Mouse (Mus musculus): ENCODE measurements around the gene Nphs1. TPM values are rescaled to one million over a fixed set of nuclear protein-coding genes. Genes with fewer than 3 reads are reported as not detected.

Gene Nphs1
- 2.1 and 2.4 TPM in 2 replicates for total RNA-seq (2012; rRNA removed)
- total RNA-seq (2014; rRNA removed), result not detected in 2 replicates
- polyA plus RNA-seq (2012; ENCODE audit: insufficient read length, low read depth), result 1.0 TPM in 1 of 2 replicates, not detected in the other

DNA sequence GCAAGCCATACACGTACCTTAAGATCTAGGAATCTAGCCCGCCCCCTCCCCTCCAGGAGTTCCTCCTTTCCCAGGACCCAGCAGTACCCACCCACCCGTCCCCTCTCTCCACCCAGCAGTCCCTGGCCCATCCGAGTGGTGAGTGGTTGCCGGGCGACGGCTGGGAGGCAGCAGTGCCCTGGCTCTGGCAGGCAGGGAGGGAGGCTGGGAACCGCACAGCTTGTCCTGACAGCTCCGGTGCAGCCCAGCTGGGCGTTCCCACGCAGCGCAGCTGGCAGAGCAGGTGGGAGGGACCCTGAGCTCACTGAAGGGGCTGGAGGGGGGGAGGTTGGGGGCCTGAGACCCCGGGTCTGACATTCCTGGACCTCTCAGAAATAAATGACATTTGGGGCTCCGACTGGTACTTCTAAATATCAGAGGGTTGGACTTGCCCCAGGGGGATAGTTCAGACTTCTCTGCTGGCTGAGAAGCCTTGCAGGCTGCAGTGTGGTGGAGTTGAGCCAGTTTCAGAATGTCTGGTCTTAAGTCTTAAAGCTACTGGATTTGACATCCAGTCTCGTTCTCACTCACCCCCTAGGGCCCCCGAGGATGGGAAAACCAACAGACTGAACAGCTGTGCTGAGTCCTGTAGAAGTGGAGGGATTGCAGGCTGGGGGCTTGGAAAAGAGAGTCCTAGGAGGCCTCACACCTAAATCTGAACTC, at the start of gene Nphs1, which contains the start of gene Kirrel2:
Nphs1 (plus strand) TSS at position 687 of the 702 bp plus-strand sequence.
Kirrel2 (minus strand) TSS at position 62 of the 702 bp plus-strand sequence.
- peak within 1 kb of the TSS; percentile 39; the same call in 1 of the 2 replicates for H3K4me2 ChIP-seq (ENCODE audit: insufficient read depth, low read depth, poor library complexity, severe bottlenecking)

DNA sequence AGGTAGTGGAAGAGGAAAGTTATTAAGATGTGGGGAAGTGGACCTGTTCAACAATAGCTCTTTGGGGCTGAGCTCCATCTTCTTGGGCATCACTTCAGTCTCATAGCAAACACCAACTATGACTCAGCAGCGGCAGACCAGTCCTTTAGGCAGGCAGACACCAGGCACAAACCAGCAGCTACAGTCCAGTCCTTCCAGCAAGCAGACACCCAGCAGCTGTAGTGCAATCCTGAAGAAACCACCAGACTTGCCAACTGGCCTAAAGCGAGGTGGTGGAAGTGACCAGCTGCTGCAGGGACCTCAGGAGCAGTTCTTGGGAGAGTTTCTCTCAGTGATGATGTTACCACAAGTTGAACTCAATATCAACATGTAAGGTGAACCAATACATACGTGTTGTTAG, 49.5 kb upstream of the Nphs1 start:
- H3K9me3 ChIP-seq (replicated peaks; ENCODE audit: low read length), result peaks cover 2% of the 10 kb centered on the region
- dilution Hi-C loops (cut with MboI; ENCODE audit: extremely low pct_ligation_motif_present, extremely low pct_unique_long_range_greater_than_20kb, low sequenced_read_pairs) (no loop called here), in situ Hi-C loops (cut with MboI; ENCODE audit: low pct_ligation_motif_present, low pct_unique_long_range_greater_than_20kb, low sequenced_read_pairs) (no loop called here)

More for the DNA sequence above, at the start of gene Nphs1, which contains the start of gene Kirrel2:
- H3K4me1 ChIP-seq (ENCODE audit: control insufficient read depth in 1 of 2, insufficient read depth in 2 of 2), result peaks cover 16 to 31% of the 10 kb centered on the region in 2 experiments
- H3K27me3 ChIP-seq (replicated peaks), result peaks cover 97% of the 10 kb centered on the region
- no peak within 1 kb of the TSS for H3K9ac ChIP-seq (ENCODE audit: insufficient read depth, low read depth)
- no peaks in the 10 kb centered on the region for H3K36me3 ChIP-seq (replicated peaks in 1 of 2; ENCODE audit: control insufficient read depth in 1 of 2, insufficient read depth in 1 of 2, low read length in 1 of 2)
- H3K27ac ChIP-seq (ENCODE audit: insufficient read depth, low read depth), result no peak within 1 kb of the TSS
- no peaks in the 10 kb centered on the region for H3K9me3 ChIP-seq (replicated peaks; ENCODE audit: low read length)
- in situ Hi-C loops (cut with MboI; ENCODE audit: low pct_ligation_motif_present, low pct_unique_long_range_greater_than_20kb, low sequenced_read_pairs) (no loop called here), dilution Hi-C loops (cut with MboI; ENCODE audit: extremely low pct_ligation_motif_present, extremely low pct_unique_long_range_greater_than_20kb, low sequenced_read_pairs) (no loop called here)
- TF ChIP-seq RAD21 (IDR thresholded peaks at IDR 0.05; ENCODE audit: low read depth, low read length) (no peak), E2F4 (IDR thresholded peaks at IDR 0.05; ENCODE audit: insufficient replicate concordance, low read depth, low read length) (no peak), SIN3A (IDR thresholded peaks at IDR 0.05; ENCODE audit: low read length) (no peak), MXI1 (IDR thresholded peaks at IDR 0.05; ENCODE audit: low read depth, low read length) (no peak), SMC3 (IDR thresholded peaks at IDR 0.05; ENCODE audit: low read depth, low read length) (no peak), IRF4 (IDR thresholded peaks at IDR 0.05; ENCODE audit: low read depth, low read length) (0 out of 2 replicates have a peak, but pooled peaks have one; percentile 34), EP300 (IDR thresholded peaks at IDR 0.05; ENCODE audit: low read length) (peak; percentile 26; the same call in 1 of the 2 replicates)
- DNase-seq (ENCODE audit: extremely low read depth), result peak; percentile 28
- H3K4me3 ChIP-seq (replicated peaks in 1 of 3; ENCODE audit: low read depth in 2 of 3, low read length in 2 of 3, poor library complexity in 1 of 3), result no peak within 1 kb of the TSS
- H3K79me2 ChIP-seq (replicated peaks; ENCODE audit: control insufficient read depth, extremely low read depth, insufficient read depth, poor library complexity, severe bottlenecking), result no peaks in the 10 kb centered on the region

More for the DNA sequence above, 49.5 kb upstream of the Nphs1 start:
- no peaks in the 10 kb centered on the region for H3K27me3 ChIP-seq (replicated peaks)
- no peak overlapping the region for H3K4me2 ChIP-seq (ENCODE audit: insufficient read depth, low read depth, poor library complexity, severe bottlenecking)
- no peaks in the 10 kb centered on the region for H3K36me3 ChIP-seq (replicated peaks in 1 of 2; ENCODE audit: control insufficient read depth in 1 of 2, insufficient read depth in 1 of 2, low read length in 1 of 2)
- no peaks in the 10 kb centered on the region for H3K79me2 ChIP-seq (replicated peaks; ENCODE audit: control insufficient read depth, extremely low read depth, insufficient read depth, poor library complexity, severe bottlenecking)
- H3K4me1 ChIP-seq (ENCODE audit: control insufficient read depth in 1 of 2, insufficient read depth in 2 of 2), result peaks cover 17 to 44% of the 10 kb centered on the region in 2 experiments
- no peak overlapping the region for H3K4me3 ChIP-seq (replicated peaks in 1 of 3; ENCODE audit: low read depth in 2 of 3, low read length in 2 of 3, poor library complexity in 1 of 3)
- DNase-seq (ENCODE audit: extremely low read depth), result no peak
- H3K27ac ChIP-seq (ENCODE audit: insufficient read depth, low read depth), result no peak overlapping the region
- TF ChIP-seq POLR2AphosphoS2 (IDR thresholded peaks at IDR 0.05; ENCODE audit: low read depth, low read length), result no peak
- no peak for TF ChIP-seq ELF1 (IDR thresholded peaks at IDR 0.05; ENCODE audit: low read depth, low read length)
- TF ChIP-seq KAT2A (IDR thresholded peaks at IDR 0.05; ENCODE audit: insufficient replicate concordance, low read length), result no peak
- no peak for TF ChIP-seq MXI1 (IDR thresholded peaks at IDR 0.05; ENCODE audit: low read depth, low read length)
- TF ChIP-seq MYC (IDR thresholded peaks at IDR 0.05; ENCODE audit: low read depth, low read length), result no peak
- no peak for TF ChIP-seq NRF1 (IDR thresholded peaks at IDR 0.05; ENCODE audit: low read depth, low read length)
- no peak for TF ChIP-seq TCF12 (IDR thresholded peaks at IDR 0.05; ENCODE audit: low read depth, low read length)
- TF ChIP-seq EP300 (IDR thresholded peaks at IDR 0.05; ENCODE audit: low read length), result no peak
- TF ChIP-seq USF1 (IDR thresholded peaks at IDR 0.05; ENCODE audit: low read depth, low read length), result no peak
- no peak for TF ChIP-seq ZKSCAN1 (IDR thresholded peaks at IDR 0.05; ENCODE audit: borderline replicate concordance, low read depth, low read length)
- TF ChIP-seq HCFC1 (IDR thresholded peaks at IDR 0.05; ENCODE audit: low read depth, low read length), result no peak
- no peak for TF ChIP-seq NELFE (IDR thresholded peaks at IDR 0.05; ENCODE audit: low read depth, low read length)
- TF ChIP-seq IRF4 (IDR thresholded peaks at IDR 0.05; ENCODE audit: low read depth, low read length), result no peak
- TF ChIP-seq JUN (IDR thresholded peaks at IDR 0.05; ENCODE audit: insufficient read depth, low read depth, low read length), result no peak
- TF ChIP-seq RAD21 (IDR thresholded peaks at IDR 0.05; ENCODE audit: low read depth, low read length), result no peak
- TF ChIP-seq USF2 (conservative IDR thresholded peaks at IDR 0.05; ENCODE audit: low read depth, low read length), result no peak
- TF ChIP-seq POLR2A (IDR thresholded peaks at IDR 0.05; ENCODE audit: low read depth, low read length), result no peak
- TF ChIP-seq ZC3H11A (IDR thresholded peaks at IDR 0.05; ENCODE audit: low read depth, low read length), result no peak
- no peak for TF ChIP-seq ZNF384 (IDR thresholded peaks at IDR 0.05; ENCODE audit: low read depth, low read length)
- no peak for TF ChIP-seq ZMIZ1 (IDR thresholded peaks at IDR 0.05; ENCODE audit: low read depth, low read length)
- no peak overlapping the region for H3K9ac ChIP-seq (ENCODE audit: insufficient read depth, low read depth)

All from CH12.LX (cell line).